Mouse (Mus musculus) ES-E14 (cell line): ENCODE measurements at regions not wholly inside any gene's neighbourhood (a gene's known extent, or its start where the extent isn't known, plus 50 kb on each side); places are given as distances from the start of the nearest gene placed in this dataset.

ENCODE experiments used
- DNase-seq: peaks from one replicate; pipeline ENCODE4 v3.0.0-alpha.2; 2013; ENCODE audit warnings: low read depth, low spot score
- H3K27ac ChIP-seq: 2 replicates; pipeline ENCODE4 v1.5.1; 2012; ENCODE audit warnings: low read depth, mild to moderate bottlenecking, low read length, moderate library complexity, mixed read lengths; ENCODE audit not compliant: poor library complexity, insufficient read depth, severe bottlenecking
- H3K36me3 ChIP-seq: 2 replicates; pipeline ENCODE4 v1.6.1; 2012; ENCODE audit warnings: mild to moderate bottlenecking, low read length, moderate library complexity, mixed read lengths; ENCODE audit not compliant: control insufficient read depth, poor library complexity, insufficient read depth, severe bottlenecking
- H3K4me1 ChIP-seq, 2 experiments: fragments of 150-350 bp in 1 of 2; sonication (generic) in 1 of 2; 2 replicates each; pipeline ENCODE4 v1.6.1; 2012; ENCODE audit warnings: low read length in 2 of 2, mild to moderate bottlenecking in 1 of 2, mixed read lengths in 1 of 2; ENCODE audit not compliant: control insufficient read depth in 2 of 2, insufficient read depth in 2 of 2, poor library complexity in 1 of 2
- H3K4me3 ChIP-seq, 2 experiments: fragments of 150-350 bp in 1 of 2; sonication (generic) in 1 of 2; 2 replicates each; pipeline ENCODE4 v1.5.1; 2012; ENCODE audit warnings: low read length in 2 of 2, low read depth in 1 of 2, mild to moderate bottlenecking in 1 of 2, mixed read lengths in 1 of 2; ENCODE audit not compliant: insufficient read depth in 1 of 2, poor library complexity in 1 of 2, severe bottlenecking in 1 of 2
- H3K9ac ChIP-seq: 2 replicates; pipeline ENCODE4 v1.6.1; 2012; ENCODE audit warnings: low read depth, mild to moderate bottlenecking, low read length, mixed read lengths; ENCODE audit not compliant: poor library complexity, insufficient read depth, severe bottlenecking
- H3K9me3 ChIP-seq: fragments of 150-350 bp; sonication (generic); 2 replicates; pipeline ENCODE4 v1.6.1; 2012; ENCODE audit warnings: low read depth, mild to moderate bottlenecking, low read length; ENCODE audit not compliant: control insufficient read depth, insufficient read depth
- CHD2 ChIP-seq: IDR thresholded peaks from 2 replicates; pipeline ENCODE4 v1.6.1; 2014; ENCODE audit warnings: mild to moderate bottlenecking, low read depth, low read length, inconsistent platforms
- HCFC1 ChIP-seq: IDR thresholded peaks from 2 replicates; pipeline ENCODE4 v1.6.1; 2012; ENCODE audit warnings: low read length, inconsistent platforms, borderline replicate concordance; ENCODE audit not compliant: insufficient read depth
- MAFK ChIP-seq: IDR thresholded peaks from 2 replicates; pipeline ENCODE4 v1.6.1; 2014; ENCODE audit warnings: mild to moderate bottlenecking, low read depth, low read length, inconsistent platforms; ENCODE audit not compliant: insufficient read depth
- ZC3H11A ChIP-seq: IDR thresholded peaks from 2 replicates; pipeline ENCODE4 v1.6.1; 2012; ENCODE audit warnings: low read depth, mild to moderate bottlenecking, inconsistent platforms, low read length, borderline replicate concordance
- ZNF384 ChIP-seq: IDR thresholded peaks from 2 replicates; pipeline ENCODE4 v1.6.1; 2012; ENCODE audit warnings: low read depth, low read length, inconsistent platforms
- in situ Hi-C, 2 experiments: fragments of 600-800 bp; cut with MboI; formaldehyde crosslinking; loops; one replicate each; pipeline ENCODE4 v1.15.1; 2025; ENCODE audit warnings: low sequenced_read_pairs in 2 of 2, inconsistent platforms in 1 of 2; ENCODE audit not compliant: unreplicated experiment in 2 of 2

DNA sequence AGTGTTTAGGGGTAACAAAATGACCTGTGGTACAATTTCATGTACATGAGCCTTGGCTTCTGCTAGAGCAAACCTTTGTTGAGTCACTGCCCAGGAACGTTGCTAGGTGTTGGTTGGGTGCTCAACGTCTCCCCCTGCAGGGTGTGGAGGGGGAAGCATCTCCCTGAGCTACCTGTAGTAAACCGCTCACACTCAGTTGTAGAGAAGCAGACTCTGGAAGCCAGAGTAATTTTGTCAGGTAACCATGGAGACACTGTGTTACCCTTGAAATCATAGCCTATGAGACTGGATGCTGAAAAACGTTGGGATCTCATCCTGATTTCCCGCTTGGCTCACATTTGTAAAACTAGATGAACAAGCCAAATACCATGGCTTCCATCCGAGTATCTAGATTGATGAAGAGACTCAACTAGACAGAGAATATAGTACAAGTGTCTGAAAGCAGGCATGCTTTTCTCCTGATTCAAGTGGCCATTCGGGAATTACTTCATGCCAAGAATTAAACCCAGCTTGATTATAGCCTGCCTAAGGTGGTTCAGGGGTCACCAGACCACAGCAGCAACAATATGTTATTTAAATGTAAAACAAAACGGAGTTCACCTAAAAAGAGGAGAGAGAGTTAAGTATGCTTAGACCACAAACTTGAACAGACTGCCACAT lies 63.7 kb upstream of the Ctla4 start:
- Histone ChIP-seq H3K4me3 (no peak overlapping the region), H3K27ac (no peak overlapping the region), H3K36me3 (no peaks in the 10 kb centered on the region), H3K9me3 (no peaks in the 10 kb centered on the region), H3K4me1 (peaks cover 2 to 5% of the 10 kb centered on the region in 2 experiments; a peak in 3 of 4 replicates), H3K9ac (no peak overlapping the region)
- in situ Hi-C loops = no loop called here
- DNase-seq = peak; percentile 75
- TF ChIP-seq MAFK (0 out of 2 replicates have a peak, but pooled peaks have one; percentile 43), ZC3H11A (no peak; the same call in 1 of the 2 replicates)

DNA sequence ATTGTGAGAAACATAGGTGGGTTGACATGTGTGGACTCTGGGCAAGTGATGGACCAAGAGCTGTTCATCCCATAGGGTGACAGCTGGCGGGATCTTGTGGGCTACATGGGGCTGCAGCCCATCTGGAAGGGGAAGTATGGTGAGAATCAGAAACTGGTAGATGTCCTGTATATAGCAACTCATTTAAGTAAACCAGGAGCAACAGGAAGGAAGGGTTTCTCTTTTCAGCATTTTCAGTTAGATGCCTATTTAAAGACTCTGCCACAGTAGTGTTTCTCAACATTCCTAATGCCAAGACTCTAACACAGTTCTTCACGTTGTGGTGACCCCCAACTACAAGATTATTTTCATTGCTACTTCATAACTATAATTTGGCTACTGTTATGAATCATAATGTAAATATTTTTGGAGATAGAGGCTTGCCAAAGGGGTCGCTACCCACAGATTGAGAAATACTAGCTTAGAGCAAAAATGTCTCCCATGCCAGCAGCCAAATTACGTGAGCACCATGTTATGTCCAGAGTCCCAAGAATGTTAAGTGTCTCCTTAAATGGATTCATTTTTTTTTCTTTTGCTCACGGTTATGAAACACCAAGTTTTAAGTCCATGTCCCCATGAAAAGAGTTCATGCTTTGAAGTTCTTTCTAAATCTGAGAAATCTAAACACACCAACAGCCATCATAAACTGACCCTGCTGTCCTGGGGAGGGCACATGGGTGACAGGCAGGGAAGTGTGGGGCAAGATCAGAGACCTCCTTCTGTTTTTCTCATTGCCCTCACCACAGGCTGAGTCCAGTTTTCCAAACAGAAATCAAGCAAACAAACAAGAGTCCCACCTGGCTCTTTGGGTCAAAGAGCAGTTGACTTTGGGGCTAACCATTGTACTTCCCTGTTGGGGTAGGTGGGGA lies 62.3 kb upstream of the Ctla4 start:
- in situ Hi-C loops = no loop called here
- DNase-seq = no peak
- Histone ChIP-seq H3K9me3 (no peaks in the 10 kb centered on the region), H3K4me1 (peaks cover 0 to 4% of the 10 kb centered on the region in 2 experiments; a peak in 2 of 4 replicates), H3K36me3 (no peaks in the 10 kb centered on the region), H3K27ac (no peak overlapping the region), H3K4me3 (no peak overlapping the region), H3K9ac (no peak overlapping the region)
- TF ChIP-seq ZNF384 = no peak
- TF ChIP-seq ZC3H11A = no peak
- no peak for TF ChIP-seq HCFC1
- TF ChIP-seq CHD2 = no peak
- TF ChIP-seq MAFK = no peak

DNA sequence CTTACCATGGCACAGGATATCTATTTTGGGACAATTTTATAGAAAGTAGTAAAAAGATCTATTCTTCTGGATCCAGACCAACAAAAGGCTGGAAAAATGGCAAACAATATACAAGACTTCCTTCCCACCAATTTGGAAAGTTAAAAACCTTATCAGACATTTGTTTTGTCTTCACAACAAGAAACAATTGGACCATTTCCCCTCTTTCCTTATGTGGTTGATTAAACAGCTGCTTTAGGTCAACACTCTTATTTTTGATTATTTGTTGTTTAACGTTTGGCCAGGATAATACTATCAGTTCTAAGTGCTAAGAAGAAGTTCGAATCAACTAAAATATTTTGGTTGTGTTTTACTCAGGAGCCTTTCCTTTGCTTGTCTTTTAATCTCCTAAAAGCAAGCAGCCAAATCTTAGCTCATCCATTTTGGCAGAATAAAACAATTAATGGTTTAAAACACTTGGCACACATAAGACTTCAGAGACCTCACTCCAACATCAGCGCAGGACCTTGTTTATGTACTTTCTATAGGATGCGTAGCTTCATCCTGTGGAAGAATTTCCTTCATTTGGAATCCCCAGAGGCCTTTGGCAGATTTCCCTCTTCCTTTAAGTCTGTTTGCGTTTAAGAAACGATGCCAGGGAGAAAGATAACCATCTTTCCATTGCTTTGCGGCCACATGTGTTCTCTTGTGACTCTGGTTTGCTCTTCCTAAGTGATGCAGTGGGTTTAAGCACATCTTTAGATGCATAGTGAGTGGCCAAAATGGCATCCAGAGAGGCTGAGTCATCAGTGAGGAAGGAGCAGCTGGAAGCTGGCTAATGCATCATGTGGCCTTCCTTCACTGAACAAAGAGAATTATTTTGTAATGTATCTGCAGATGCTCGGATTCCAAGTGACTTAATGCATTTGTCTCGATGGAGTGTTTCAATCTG lies 61.3 kb upstream of the Ctla4 start:
- H3K9ac ChIP-seq = no peak overlapping the region
- no peak for DNase-seq
- TF ChIP-seq HCFC1 (no peak), MAFK (no peak), ZNF384 (no peak)
- no peak overlapping the region for H3K4me3 ChIP-seq
- no peaks in the 10 kb centered on the region for H3K9me3 ChIP-seq
- H3K27ac ChIP-seq = no peak overlapping the region
- H3K36me3 ChIP-seq = no peaks in the 10 kb centered on the region
- H3K4me1 ChIP-seq = no peaks in the 10 kb centered on the region; a peak in 1 of 4 replicates
- in situ Hi-C loops = no loop called here

DNA sequence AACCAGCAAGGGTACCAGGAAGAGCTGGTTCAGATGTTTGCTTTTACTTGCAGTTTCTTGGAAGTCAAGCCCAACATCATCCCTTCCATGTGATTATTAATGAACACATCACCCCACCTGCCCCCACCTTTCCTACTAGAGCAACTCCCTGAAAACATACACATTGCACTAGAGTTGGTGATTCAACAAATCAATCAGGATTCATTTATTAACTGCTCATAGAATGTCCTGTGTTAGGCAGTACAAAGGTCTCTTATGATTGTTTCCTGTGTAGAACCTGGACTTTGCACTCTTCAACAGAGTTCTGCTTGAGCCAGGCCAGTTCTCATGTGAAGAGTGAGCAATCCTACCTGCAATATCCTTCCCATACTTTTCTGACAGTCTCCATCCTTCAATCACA lies 59.8 kb upstream of the Ctla4 start:
- no peak overlapping the region for H3K27ac ChIP-seq
- no peaks in the 10 kb centered on the region for H3K36me3 ChIP-seq
- H3K9me3 ChIP-seq = no peaks in the 10 kb centered on the region
- DNase-seq = no peak
- in situ Hi-C loops = no loop called here
- H3K9ac ChIP-seq = no peak overlapping the region
- TF ChIP-seq ZC3H11A (no peak), ZNF384 (no peak), CHD2 (no peak), MAFK (no peak), HCFC1 (no peak)
- H3K4me1 ChIP-seq = no peaks in the 10 kb centered on the region; a peak in 1 of 4 replicates
- H3K4me3 ChIP-seq = no peak overlapping the region
